Mouse (Mus musculus) yolk sac, embryonic 10.5 days (tissue): ENCODE measurements at regions not wholly inside any gene's neighbourhood (a gene's known extent, or its start where the extent isn't known, plus 50 kb on each side); places are given as distances from the start of the nearest gene placed in this dataset.
"Not testable (repeated sequence)": the region's sequence is repeated elsewhere in the genome, so short reads cannot be mapped to it uniquely, and the experiment has no call there.

Source experiments
- DNase-seq: peaks from one replicate; pipeline ENCODE4 v3.0.0-alpha.2; 2017; ENCODE audit warnings: low spot score

GRCm38 (mm10) chr8:103644106-103644505 is 457.3 kb upstream of the Cdh5 start:
- no peak for DNase-seq

GRCm38 (mm10) chr8:103644845-103645244 is 456.6 kb upstream of the Cdh5 start:
- no peak for DNase-seq

- DNase-seq: no peak
These were observed 436.6 kb upstream of the Cdh5 start for GRCm38 (mm10) chr8:103664796-103665195.

GRCm38 (mm10) chr8:103686233-103686632 is 415.2 kb upstream of the Cdh5 start:
- DNase-seq: not testable (repeated sequence)

- DNase-seq: no peak
These were observed 411.0 kb upstream of the Cdh5 start for GRCm38 (mm10) chr8:103690438-103690837.

- no peak for DNase-seq
These were observed 407.9 kb upstream of the Cdh5 start for GRCm38 (mm10) chr8:103693531-103693930.

GRCm38 (mm10) chr8:103694331-103694891 is 407.0 kb upstream of the Cdh5 start:
- no peak for DNase-seq

- no peak for DNase-seq
These were observed 402.4 kb upstream of the Cdh5 start for GRCm38 (mm10) chr8:103699016-103699520.

GRCm38 (mm10) chr8:103702236-103702635 is 399.2 kb upstream of the Cdh5 start:
- no peak for DNase-seq

- no peak for DNase-seq
These were observed 395.3 kb upstream of the Cdh5 start for GRCm38 (mm10) chr8:103706084-103706483.

- DNase-seq: not testable (repeated sequence)
These were observed 390.6 kb upstream of the Cdh5 start for GRCm38 (mm10) chr8:103710871-103711270.

GRCm38 (mm10) chr8:103717723-103718122 is 383.7 kb upstream of the Cdh5 start:
- DNase-seq: no peak

GRCm38 (mm10) chr8:103733466-103733865 is 368.0 kb upstream of the Cdh5 start:
- DNase-seq: no peak

GRCm38 (mm10) chr8:103738330-103738729 is 363.1 kb upstream of the Cdh5 start:
- no peak for DNase-seq

- no peak for DNase-seq
These were observed 360.0 kb upstream of the Cdh5 start for GRCm38 (mm10) chr8:103741395-103741794.

GRCm38 (mm10) chr8:103748734-103749133 is 352.7 kb upstream of the Cdh5 start:
- DNase-seq: no peak

- no peak for DNase-seq
These were observed 350.9 kb upstream of the Cdh5 start for GRCm38 (mm10) chr8:103750278-103751097.

- no peak for DNase-seq
These were observed 350.3 kb upstream of the Cdh5 start for GRCm38 (mm10) chr8:103751161-103751560.

- no peak for DNase-seq
These were observed 337.6 kb upstream of the Cdh5 start for GRCm38 (mm10) chr8:103763821-103764220.

GRCm38 (mm10) chr8:103779658-103780057 is 321.8 kb upstream of the Cdh5 start:
- no peak for DNase-seq

- DNase-seq: no peak
These were observed 313.1 kb upstream of the Cdh5 start for GRCm38 (mm10) chr8:103788308-103788707.

GRCm38 (mm10) chr8:103793331-103793730 is 308.1 kb upstream of the Cdh5 start:
- no peak for DNase-seq

- DNase-seq: not testable (repeated sequence)
These were observed 302.8 kb upstream of the Cdh5 start for GRCm38 (mm10) chr8:103798630-103799029.
